Mouse (Mus musculus) C3H10T1/2 (cell line): ENCODE measurements around the gene Sepsecs. TPM values are rescaled to one million over a fixed set of nuclear protein-coding genes. Genes with fewer than 3 reads are reported as not detected.

Source experiments
- polyA plus RNA-seq, 2 experiments: library from polyadenylated mRNA; unstranded; fragments of >200 nt; fragmentation: generic; extraction: Trizol; gene quantifications; one replicate each; pipeline ENCODE4 v1.2.1; 2012; ENCODE audit warnings: missing spikeins in 2 of 2

Sepsecs gene
- 1 to 10 TPM in 1 of 2 experiments, under 1 TPM in 1; 0.42 to 3.3 TPM for polyA plus RNA-seq

GRCm38 (mm10) chr5:52669426-52670191, at the start of gene Sepsecs:
Sepsecs (minus strand) TSS chr5:52669708.

Other genes with a start within 250 kb of the Sepsecs start
- gene Ccdc149, start 198.2 kb downstream of the Sepsecs start, polyA plus RNA-seq, result under 1 TPM in 1 of 2 experiments, not detected in 1; 0.06 TPM
- not detected for gene Lgi2, start 103.2 kb downstream of the Sepsecs start, polyA plus RNA-seq
- gene Pi4k2b, start 71.9 kb upstream of the Sepsecs start, polyA plus RNA-seq, result 1 to 10 TPM in 1 of 2 experiments, under 1 TPM in 1; 0.84 to 2.5 TPM
- gene Zcchc4, start 105.7 kb upstream of the Sepsecs start, polyA plus RNA-seq, result 1 to 10 TPM in 1 of 2 experiments, under 1 TPM in 1; 0.68 to 6.1 TPM
- 10 to 100 TPM in 1 of 2 experiments, 1 to 10 TPM in 1; 9.4 to 92.9 TPM for gene Anapc4, start 164.3 kb upstream of the Sepsecs start, polyA plus RNA-seq